Mouse (Mus musculus): ENCODE data around the gene Gm47985.
"Not testable (repeated sequence)": the region's sequence is repeated elsewhere in the genome, so short reads cannot be mapped to it uniquely, and the experiment has no call there.

Gene Gm47985

DNA sequence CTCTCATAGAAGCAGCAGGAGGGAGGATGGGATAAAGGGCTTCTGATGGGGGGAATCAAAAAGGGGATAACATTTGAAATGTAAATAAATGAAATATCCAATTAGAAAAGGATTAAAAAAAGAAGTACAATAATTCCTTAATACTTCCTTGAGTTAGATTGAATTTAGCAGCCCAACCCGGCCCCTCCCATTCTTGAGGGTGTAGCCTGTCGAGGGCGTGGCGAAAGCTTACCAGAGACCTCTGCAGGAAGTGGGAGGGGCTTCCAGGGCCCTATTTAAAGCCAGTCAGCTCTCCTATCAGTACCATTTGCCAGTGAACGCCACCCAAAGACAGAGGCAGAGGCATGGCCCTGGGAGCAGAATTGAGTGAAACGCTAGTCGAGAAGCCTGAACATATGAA, at the start of gene Gm47985:
Gm47985 (plus strand) TSS at position 272 of the 400 bp plus-strand sequence.
- not testable (repeated sequence) for DNase-seq

GRCm38 (mm10) chr1:151132686-151133085, 49.7 kb upstream of the Gm47985 start:
- DNase-seq = no peak

GRCm38 (mm10) chr1:151138388-151138787, 43.9 kb upstream of the Gm47985 start:
- no peak for DNase-seq

- DNase-seq = no peak
Measured at GRCm38 (mm10) chr1:151140956-151141355, 41.4 kb upstream of the Gm47985 start.

GRCm38 (mm10) chr1:151144471-151145146, 37.7 kb upstream of the Gm47985 start:
- no peak for DNase-seq

GRCm38 (mm10) chr1:151147801-151148200, 34.5 kb upstream of the Gm47985 start:
- no peak for DNase-seq

- DNase-seq = no peak
Measured at GRCm38 (mm10) chr1:151150211-151150610, 32.1 kb upstream of the Gm47985 start.

DNA sequence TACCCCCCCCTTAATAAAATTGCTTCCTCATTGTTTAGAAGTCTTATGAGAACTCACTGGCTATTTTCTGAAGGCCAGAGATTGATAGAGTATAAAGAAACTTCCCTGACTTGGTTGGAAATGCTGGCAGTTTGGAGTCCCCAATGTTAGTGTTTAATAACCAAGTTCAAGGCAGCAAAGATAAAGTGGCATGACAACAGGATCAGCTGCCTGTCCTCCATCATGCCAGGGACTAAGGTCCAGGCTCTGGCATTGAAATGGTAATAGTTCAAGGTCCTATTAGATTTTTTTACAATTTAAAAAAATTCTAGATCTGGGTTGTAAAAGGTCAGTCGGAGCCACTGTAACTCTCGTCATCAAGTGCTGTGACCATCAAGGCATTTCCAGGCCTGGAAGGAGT, 31.2 kb upstream of the Gm47985 start:
- DNase-seq = no peak

DNA sequence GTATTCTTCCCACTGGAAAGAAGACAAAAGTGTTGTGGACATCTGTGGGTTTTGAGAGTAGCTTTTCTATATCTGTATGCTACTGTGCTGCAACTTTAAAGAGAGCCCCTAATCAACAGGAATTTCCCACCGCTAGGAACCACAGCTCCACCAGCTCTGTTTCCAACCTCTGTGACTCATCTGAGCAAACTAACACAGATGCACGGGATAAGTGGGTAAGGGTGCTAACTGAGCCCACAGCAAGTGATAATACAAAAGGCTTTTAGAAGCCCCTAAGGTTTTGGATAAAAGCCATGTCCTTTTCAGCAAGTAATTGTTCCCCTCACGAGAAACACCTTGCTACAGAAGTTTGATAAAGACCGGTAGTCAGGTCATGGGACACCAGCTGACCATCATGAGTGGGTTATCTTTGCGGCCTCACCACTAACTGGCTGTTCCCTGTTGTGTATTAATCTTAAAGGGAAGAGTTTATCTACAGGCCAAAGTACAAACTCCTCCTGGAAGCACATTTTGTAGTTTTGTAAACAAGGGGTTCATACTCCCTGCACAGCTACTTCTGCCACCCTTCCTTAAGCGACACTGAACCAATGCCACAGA, 29.2 kb upstream of the Gm47985 start:
- DNase-seq = no peak

DNA sequence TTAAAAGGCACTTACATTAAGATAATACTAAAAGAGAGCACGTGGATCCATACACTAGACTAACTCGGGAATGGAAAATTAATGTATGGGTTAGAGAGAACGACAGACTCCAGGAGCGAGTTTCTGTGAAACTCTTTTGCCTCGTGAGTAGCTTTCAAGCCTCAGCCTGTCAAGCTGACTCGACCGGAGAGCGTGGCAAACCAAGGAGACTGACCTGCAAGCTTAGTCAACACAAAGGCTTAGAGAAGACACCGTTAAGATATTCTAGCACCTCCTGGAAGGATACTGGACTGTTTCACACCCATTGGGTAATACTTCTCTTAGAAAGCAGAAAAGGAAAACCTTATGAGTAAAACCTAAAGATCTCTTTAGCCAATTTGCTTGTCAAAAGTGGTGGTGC, 28.2 kb upstream of the Gm47985 start:
- DNase-seq = not testable (repeated sequence)

GRCm38 (mm10) chr1:151156129-151156528, 26.2 kb upstream of the Gm47985 start:
- DNase-seq = no peak

GRCm38 (mm10) chr1:151156777-151157632, 25.3 kb upstream of the Gm47985 start:
- DNase-seq = no peak

- no peak for DNase-seq
Measured at GRCm38 (mm10) chr1:151157963-151158856, 24.1 kb upstream of the Gm47985 start.

GRCm38 (mm10) chr1:151158857-151159510, 23.4 kb upstream of the Gm47985 start:
- DNase-seq = no peak

DNA sequence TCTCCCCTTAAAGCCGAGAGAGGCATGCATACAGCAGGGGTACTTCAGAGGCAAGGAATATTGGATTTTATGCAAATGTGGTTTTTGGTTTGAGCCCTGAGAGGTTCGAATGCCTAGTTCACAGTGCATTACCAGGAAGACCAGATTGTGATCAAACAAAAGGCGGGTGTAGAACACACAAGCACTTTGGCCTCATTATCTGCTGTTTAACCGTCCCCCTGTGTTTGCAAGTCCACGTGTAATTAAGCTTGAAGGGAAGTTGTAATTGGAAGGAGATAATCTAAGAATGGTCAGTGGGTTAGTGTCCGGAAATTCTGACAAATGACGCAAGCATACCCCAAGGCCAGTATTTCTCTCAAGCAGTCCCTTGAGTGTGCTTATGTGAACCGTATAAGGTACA, 16.3 kb upstream of the Gm47985 start:
- DNase-seq = no peak

DNA sequence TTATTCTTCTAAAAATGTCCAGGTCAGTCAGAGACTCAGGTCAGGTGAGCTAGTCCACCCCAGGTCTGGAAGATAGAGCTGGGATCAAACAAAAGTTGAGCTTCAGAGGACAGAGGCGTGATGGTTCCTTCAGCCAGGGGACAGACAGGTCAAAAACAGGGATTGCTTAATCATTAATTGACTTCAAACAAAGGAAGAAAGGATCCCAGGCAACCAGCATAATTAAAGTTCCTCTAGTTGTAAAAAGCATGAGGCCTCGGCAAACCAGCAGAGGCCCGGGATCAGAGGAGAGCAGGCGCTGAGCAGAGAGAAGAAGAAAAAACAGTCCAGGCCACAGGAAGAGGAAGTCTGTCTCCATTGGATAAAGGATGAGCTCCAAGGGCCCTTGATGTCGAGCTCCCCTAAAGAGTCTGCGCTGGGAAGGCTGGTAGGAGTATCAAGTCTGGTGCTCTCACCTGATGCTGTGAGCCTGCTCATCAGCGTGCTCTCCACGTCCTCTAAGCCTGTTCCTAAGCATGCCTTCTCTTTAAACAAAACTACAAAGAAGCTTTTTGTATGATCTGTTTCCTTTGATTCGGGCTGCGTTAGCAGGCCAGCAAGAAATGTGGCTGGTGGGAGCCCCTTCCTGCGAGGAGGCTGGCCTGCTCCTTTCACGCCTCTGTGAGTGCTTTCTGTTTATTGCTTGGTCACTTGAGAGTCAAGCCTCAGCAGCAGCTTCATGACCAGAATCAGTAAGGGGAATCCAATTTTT, 14.9 kb upstream of the Gm47985 start:
- peak; percentile 28 for DNase-seq

- no peak for DNase-seq
Measured at GRCm38 (mm10) chr1:151168637-151169036, 13.7 kb upstream of the Gm47985 start.

DNA sequence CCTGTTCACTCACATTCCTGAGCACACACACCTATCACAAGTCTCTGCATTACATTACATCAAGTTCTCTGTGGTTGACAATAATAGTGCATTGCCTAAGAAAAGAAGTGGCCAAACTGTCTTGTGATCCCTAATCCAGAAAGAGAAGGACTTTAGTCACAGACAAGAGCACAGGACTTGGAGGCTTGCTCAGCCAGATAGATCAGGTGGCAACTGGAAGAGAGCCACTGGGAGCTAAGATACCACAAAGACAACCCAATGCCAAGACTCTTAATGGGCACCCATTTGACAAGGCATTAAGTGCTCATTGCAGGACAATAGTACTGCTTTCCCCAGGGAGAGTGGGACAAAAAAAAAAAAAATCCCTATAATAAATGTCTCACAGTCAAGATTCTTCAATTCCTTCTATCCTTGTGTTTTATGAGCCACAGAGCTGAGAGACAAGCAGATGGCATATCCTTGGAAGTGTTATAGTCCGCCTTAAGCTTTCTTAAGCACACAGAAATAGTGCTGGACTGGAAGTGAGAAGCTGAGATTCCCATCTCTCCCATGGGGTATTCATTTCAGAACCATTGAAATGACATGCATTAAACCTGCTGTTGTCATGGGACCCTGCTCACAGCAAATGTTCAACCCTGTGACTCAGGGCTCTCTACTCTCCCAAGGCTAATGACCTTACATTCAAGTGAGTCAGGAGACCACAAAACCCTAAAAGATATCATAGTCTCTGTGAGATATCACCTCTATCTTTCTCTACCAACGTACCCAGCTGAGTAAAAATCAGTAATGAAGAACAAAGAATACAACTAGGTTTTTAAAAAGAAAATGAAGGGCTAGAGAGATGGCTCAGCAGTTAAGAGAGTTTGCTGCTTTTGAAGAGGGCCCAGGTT, 10.5 kb upstream of the Gm47985 start:
- DNase-seq = no peak

DNA sequence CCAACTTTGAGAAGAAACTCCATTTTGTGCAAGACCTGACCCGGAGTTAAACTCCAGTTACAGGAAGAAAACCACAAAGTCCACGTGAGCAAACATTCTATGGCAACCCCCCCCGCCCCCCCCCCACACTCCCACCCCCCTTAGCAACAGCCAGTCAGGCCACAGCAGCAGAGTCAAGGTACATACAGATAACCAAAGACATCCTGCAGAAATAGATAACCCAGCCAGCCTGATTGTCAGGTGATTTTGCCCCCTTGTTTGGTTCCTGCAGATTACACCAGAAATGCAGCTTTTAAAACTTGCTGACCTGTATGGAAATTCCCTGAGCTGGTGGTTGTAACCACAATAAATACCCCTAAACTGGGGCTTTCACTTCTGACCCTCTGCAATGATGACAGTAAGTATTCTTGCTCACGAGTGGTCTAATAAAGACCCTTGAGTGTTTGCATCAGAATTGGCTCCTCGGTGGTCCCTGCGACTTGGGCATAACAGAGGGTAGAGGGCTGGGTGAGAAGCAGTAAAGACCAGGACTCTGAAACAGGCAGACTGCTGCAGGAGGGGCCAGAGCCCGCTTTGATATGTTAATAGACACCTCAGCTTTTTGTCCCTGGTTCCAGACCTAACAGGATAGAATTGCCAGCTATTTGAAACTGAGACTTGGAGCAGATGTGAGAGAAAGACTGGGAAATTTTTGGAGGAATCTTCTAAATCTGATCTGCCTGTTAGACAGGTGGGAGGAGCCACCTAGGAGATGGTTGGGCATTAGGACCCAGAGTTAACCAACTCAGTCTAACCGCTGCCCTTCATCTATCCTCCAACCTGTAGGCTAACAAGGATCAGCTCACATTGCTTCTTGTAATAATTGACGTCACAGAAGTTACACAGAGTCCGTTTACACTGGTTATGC, 5.1 kb upstream of the Gm47985 start:
- DNase-seq = peak; percentile 23
